Mouse (Mus musculus) left cerebral cortex, postnatal 10 days (tissue): ENCODE measurements around the gene E330017A01Rik. TPM values are rescaled to one million over a fixed set of nuclear protein-coding genes. Genes with fewer than 3 reads are reported as not detected.
A peak's percentile ranks its signal among the peaks of the same experiment; 100 is the strongest.

Experiments
- DNase-seq, 2 experiments: peaks; one replicate each; pipeline ENCODE4 v3.0.0; 2021 to 2022; ENCODE audit warnings: low spot score in 2 of 2, mixed read lengths in 1 of 2; ENCODE audit errors: extremely low spot score in 1 of 2
- intact Hi-C: fragments of 180-260 bp; cut with DNase I; formaldehyde crosslinking; loops from one replicate; pipeline ENCODE4 v1.15.1; 2025
- total RNA-seq, 2 experiments: library from RNA; stranded (reverse); gene quantifications; 2 replicates each; pipeline ENCODE4 v1.2.3; 2021

E330017A01Rik gene
- total RNA-seq, result not detected

GRCm38 (mm10) chr16:58638689-58639175 lies at the start of gene E330017A01Rik:
Gene E330017A01Rik (minus strand): TSS chr16:58638739.
- intact Hi-C loops, result no loop called here
- no peak for DNase-seq

- intact Hi-C loops, result no loop called here
- DNase-seq, result no peak
These were observed 47.3 kb upstream of the E330017A01Rik start for GRCm38 (mm10) chr16:58685548-58686537.

GRCm38 (mm10) chr16:58684537-58684936 lies 46.0 kb upstream of the E330017A01Rik start:
- intact Hi-C loops, result no loop called here

GRCm38 (mm10) chr16:58683911-58684310 lies 45.4 kb upstream of the E330017A01Rik start:
- intact Hi-C loops, result no loop called here

More at GRCm38 (mm10) chr16:58684537-58684936, 46.0 kb upstream of the E330017A01Rik start:
- DNase-seq, result no peak

GRCm38 (mm10) chr16:58682870-58683269 lies 44.3 kb upstream of the E330017A01Rik start:
- no peak for DNase-seq
- intact Hi-C loops, result no loop called here

More at GRCm38 (mm10) chr16:58683911-58684310, 45.4 kb upstream of the E330017A01Rik start:
- DNase-seq, result no peak

- intact Hi-C loops, result no loop called here
- no peak for DNase-seq
These were observed 43.5 kb upstream of the E330017A01Rik start for GRCm38 (mm10) chr16:58682046-58682445.

- intact Hi-C loops, result loop anchor here (2.0 to 10.0 kb wide), 2 partner anchors 50 to 726 kb away; partner anchors contain the start of gene Gabrr3
- no peak for DNase-seq
These were observed 40.1 kb upstream of the E330017A01Rik start for GRCm38 (mm10) chr16:58678660-58679059.

GRCm38 (mm10) chr16:58677491-58677890 lies 39.0 kb upstream of the E330017A01Rik start:
- no peak for DNase-seq
- intact Hi-C loops, result loop anchor here (10.0 kb wide), 1 partner anchor 727 kb away; the partner anchor contains the start of gene Gabrr3

- intact Hi-C loops, result loop anchor here (10.0 kb wide), 1 partner anchor 728 kb away; the partner anchor contains the start of gene Gabrr3
- DNase-seq, result no peak
These were observed 38.1 kb upstream of the E330017A01Rik start for GRCm38 (mm10) chr16:58676633-58677032.

- DNase-seq, result no peak
- intact Hi-C loops, result loop anchor here (10.0 kb wide), 1 partner anchor 729 kb away; the partner anchor contains the start of gene Gabrr3
These were observed 37.6 kb upstream of the E330017A01Rik start for GRCm38 (mm10) chr16:58676156-58676555.

GRCm38 (mm10) chr16:58675256-58675655 lies 36.7 kb upstream of the E330017A01Rik start:
- intact Hi-C loops, result loop anchor here (10.0 kb wide), 1 partner anchor 730 kb away; the partner anchor contains the start of gene Gabrr3
- DNase-seq, result no peak

GRCm38 (mm10) chr16:58673811-58674410 lies 35.4 kb upstream of the E330017A01Rik start:
- intact Hi-C loops, result loop anchor here (10.0 kb wide), 1 partner anchor 731 kb away; the partner anchor contains the start of gene Gabrr3
- no peak for DNase-seq

- intact Hi-C loops, result loop anchor here (10.0 kb wide), 1 partner anchor 732 kb away; the partner anchor contains the start of gene Gabrr3
- DNase-seq, result no peak
These were observed 33.9 kb upstream of the E330017A01Rik start for GRCm38 (mm10) chr16:58672396-58672795.

- no peak for DNase-seq
- intact Hi-C loops, result loop anchor here (10.0 kb wide), 1 partner anchor 733 kb away; the partner anchor contains the start of gene Gabrr3
These were observed 32.9 kb upstream of the E330017A01Rik start for GRCm38 (mm10) chr16:58671212-58671985.

GRCm38 (mm10) chr16:58670643-58671042 lies 32.1 kb upstream of the E330017A01Rik start:
- intact Hi-C loops, result loop anchor here (10.0 kb wide), 1 partner anchor 734 kb away; the partner anchor contains the start of gene Gabrr3
- no peak for DNase-seq

GRCm38 (mm10) chr16:58669917-58670630 lies 31.5 kb upstream of the E330017A01Rik start, which contains the start of gene Cpox:
Gene Cpox (plus strand): TSS chr16:58670292.
- DNase-seq, result peak; percentile 75 to 82
- intact Hi-C loops, result loop anchor here (10.0 kb wide), 1 partner anchor 735 kb away; the partner anchor contains the start of gene Gabrr3

GRCm38 (mm10) chr16:58669264-58669663 lies 30.7 kb upstream of the E330017A01Rik start:
- intact Hi-C loops, result no loop called here
- DNase-seq, result no peak
